Mouse (Mus musculus): ENCODE measurements around the gene Prlhr.

GRCm38 (mm10) chr19:60463440-60463839, 4.7 kb downstream of the Prlhr start:
- TF ChIP-seq POLR2A (IDR thresholded peaks at IDR 0.05; ENCODE audit: insufficient read depth, low read depth, low read length) (no peak), CTCF (IDR thresholded peaks at IDR 0.05) (no peak), EP300 (IDR thresholded peaks at IDR 0.05; ENCODE audit: insufficient read depth, low read depth, low read length) (no peak)

Measured in heart, adult 2 months (tissue).